Mouse (Mus musculus) cerebellum, postnatal 14 days (tissue): ENCODE results near the gene F5.

Experiments used
- DNase-seq, 2 experiments: peaks; one replicate each; pipeline ENCODE4 v3.0.0; 2021; ENCODE audit warnings: mixed read lengths in 2 of 2

F5 gene

DNA sequence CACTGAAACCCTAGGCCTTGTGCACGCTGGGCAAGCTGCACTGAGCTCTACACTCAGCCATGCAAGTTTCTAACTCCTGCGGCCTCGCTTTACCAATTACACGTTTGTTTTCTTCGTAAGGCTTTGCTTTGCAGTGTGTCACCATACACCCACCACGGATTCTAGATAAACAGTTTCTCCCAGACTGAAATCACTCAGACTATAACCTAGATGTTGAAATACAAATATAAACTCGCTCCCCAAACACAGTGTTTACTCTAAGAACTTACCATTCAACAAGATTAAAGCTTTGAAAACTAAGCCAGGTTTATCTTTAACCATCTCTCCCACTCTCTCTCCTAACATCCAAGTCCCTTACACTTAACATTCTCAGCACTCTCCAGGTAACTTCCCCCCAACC is 83.4 kb downstream of the F5 start:
- no peak for DNase-seq

- peak; percentile 55 to 65 for DNase-seq
Observed at GRCm38 (mm10) chr1:164236078-164236477, 84.4 kb downstream of the F5 start.

DNA sequence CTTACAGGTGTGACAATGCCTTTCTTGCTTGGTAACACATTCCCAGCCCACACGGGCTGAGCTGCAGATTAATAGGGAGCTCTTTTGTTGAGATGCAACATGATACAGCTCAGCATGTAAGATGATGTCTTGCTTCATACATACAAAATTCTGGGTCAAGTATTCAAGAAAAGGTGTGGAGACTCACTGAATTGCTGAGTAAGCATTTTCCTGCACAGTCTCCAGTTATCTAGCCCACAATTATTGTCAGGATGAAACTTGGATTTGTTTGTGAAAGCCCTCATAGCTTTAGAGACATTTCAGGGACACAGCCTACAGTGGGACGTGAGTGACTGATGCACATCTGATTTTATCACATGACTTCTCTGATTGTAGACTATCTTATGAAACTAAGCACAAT is 89.9 kb downstream of the F5 start:
- no peak for DNase-seq

- no peak for DNase-seq
Observed at GRCm38 (mm10) chr1:164242809-164243208, 91.2 kb downstream of the F5 start.

- DNase-seq: no peak
Observed at GRCm38 (mm10) chr1:164247442-164247841, 95.8 kb downstream of the F5 start.

- peak; percentile 12 to 19 for DNase-seq
Observed at GRCm38 (mm10) chr1:164247971-164248370, 96.3 kb downstream of the F5 start.

GRCm38 (mm10) chr1:164248465-164249331 is 97.1 kb downstream of the F5 start, which contains the start of gene Slc19a2:
Slc19a2 (plus strand) TSS chr1:164249046.
- peak; percentile 99 to 100 for DNase-seq

DNA sequence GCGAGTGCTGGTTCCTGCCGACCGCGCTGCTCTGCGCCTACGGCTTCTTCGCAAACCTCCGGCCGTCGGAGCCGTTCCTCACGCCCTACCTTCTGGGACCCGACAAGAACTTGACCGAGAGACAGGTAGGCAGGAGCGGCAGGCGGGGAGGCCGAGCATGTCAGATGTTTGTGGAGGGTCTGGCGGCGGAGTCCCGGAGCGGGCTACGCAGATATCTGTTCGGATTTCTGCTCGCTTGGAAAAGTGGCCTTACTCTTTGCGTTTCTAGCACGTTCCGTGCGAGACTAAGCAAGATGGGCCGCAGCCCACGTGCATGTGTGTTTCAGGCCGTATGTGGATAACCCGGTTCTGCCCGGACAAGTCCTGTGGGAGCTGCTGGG is 97.7 kb downstream of the F5 start:
- DNase-seq: no peak

GRCm38 (mm10) chr1:164250391-164251150 is 98.9 kb downstream of the F5 start:
- DNase-seq: no peak

DNA sequence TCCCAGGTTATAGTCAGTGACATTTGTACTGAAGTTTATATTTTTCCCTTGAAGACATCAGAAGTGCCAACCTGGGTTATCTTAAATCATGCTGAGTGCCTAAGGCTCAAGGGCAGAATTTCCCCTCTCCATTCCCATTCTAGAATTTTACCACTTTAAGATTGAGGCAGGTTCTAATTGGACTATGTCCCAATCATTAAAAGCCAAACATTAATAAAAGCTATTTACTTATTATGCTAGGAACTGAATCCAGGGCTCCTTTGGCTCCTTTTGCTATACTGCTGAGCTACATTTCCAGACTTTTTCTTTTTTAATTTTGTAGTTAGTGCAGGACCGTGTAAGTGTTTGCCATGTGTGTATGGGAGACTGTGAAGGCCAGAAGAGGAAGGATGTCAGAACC is 99.8 kb downstream of the F5 start:
- no peak for DNase-seq

DNA sequence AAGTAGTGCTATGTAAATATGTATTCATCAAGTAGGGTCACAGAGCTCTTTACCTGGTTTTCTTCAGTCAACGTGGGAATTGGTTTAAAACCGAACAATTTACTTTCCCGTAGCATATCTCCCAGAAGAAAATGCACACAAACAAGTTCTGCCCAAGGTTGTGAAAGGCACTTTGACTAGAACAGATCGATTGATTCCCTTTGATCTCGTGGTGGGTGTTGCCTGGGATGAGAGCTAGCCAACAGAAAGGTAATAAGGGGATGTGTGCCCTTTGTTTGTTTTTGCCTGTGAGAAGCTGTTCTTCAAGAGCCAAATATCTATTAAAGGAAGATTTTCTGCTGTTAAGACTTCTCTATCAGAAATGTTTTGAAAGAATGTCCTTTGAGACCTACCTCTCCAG is 100.9 kb downstream of the F5 start:
- no peak for DNase-seq

GRCm38 (mm10) chr1:164254836-164255235 is 103.2 kb downstream of the F5 start:
- DNase-seq: no peak

DNA sequence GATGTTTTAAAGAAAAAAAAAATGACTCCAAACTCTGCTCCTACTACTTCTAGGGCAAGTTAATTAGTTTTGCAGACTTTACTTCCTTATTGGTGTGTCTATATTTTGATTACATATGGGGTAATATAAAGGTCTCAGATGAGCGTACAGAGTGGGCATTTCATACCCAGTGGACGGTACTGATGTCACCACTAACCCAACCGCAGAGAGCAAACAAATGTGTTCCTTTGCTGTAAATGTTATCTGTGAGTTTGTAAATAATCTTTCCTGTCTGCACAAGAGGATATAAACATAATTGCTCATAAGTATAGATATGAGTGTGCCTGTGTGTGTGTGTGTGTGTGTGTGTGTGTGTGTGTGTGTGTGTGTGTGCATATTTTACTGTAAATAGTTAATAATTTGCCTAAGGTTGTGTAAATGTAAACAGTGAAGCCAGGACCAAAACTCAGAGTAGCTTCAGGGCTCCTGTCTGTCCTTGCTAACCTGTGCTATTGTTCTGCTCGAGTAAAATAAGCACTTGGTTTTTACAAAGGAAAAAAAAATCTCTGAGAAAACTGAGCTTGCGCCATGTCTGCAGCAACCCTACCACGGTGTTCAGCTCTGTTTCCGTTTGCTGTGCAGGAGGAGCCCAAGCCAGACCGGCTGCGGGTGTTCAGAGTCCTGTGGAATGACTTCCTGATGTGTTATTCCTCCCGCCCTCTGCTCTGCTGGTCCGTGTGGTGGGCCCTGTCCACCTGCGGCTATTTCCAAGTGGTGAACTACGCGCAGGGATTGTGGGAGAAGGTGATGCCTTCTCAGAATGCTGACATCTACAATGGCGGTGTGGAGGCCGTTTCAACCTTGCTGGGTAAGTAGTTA is 108.8 kb downstream of the F5 start:
- DNase-seq: no peak

DNA sequence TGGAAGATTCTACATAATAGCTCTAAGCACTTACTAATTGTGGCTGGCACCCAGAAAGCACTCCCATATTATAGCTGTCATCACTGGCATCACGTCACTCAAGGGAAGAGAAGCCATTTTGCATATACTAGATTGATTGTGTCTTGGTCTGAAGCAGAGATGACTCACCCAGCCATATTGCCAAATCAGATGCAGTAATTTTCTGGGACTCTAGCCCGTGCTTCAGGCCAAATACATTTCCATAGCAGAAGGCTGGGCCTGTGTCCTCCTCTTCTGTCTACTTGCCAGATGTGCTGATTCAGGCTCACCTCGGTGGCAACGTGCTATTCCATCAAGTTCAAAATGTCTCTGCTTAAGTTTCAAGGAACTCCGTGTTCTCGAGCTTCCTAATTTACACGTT is 109.9 kb downstream of the F5 start:
- DNase-seq: no peak
